Mouse (Mus musculus) thymus, adult 2 months (tissue): ENCODE measurements at regions not wholly inside any gene's neighbourhood (a gene's known extent, or its start where the extent isn't known, plus 50 kb on each side); places are given as distances from the start of the nearest gene placed in this dataset.

ENCODE experiments used
- DNase-seq: peaks from one replicate; pipeline ENCODE4 v3.0.0; 2021
- H3K27ac ChIP-seq: fragments of 200-500 bp; 2 replicates; pipeline ENCODE4 v1.5.1; 2012; ENCODE audit warnings: low read length, control low read depth; ENCODE audit not compliant: control insufficient read depth, insufficient read depth
- H3K27me3 ChIP-seq: fragments of 200-500 bp; 2 replicates; pipeline ENCODE4 v1.6.1; 2012; ENCODE audit warnings: mild to moderate bottlenecking, low read length, moderate library complexity, mixed read lengths; ENCODE audit not compliant: control insufficient read depth, insufficient read depth
- H3K36me3 ChIP-seq: fragments of 200-500 bp; 2 replicates; pipeline ENCODE4 v1.6.1; 2012; ENCODE audit warnings: mild to moderate bottlenecking, low read length, moderate library complexity; ENCODE audit not compliant: control insufficient read depth, insufficient read depth
- H3K4me1 ChIP-seq: fragments of 200-500 bp; replicated peaks from 2 replicates; pipeline ENCODE4 v1.6.1; 2012; ENCODE audit warnings: low read length; ENCODE audit not compliant: control insufficient read depth, insufficient read depth
- H3K4me3 ChIP-seq: fragments of 200-500 bp; 2 replicates; pipeline ENCODE4 v1.5.1; 2012; ENCODE audit warnings: mild to moderate bottlenecking, low read length, control low read depth, moderate library complexity; ENCODE audit not compliant: control insufficient read depth, insufficient read depth
- CTCF ChIP-seq: fragments of 200-500 bp; IDR thresholded peaks from 2 replicates; pipeline ENCODE4 v1.5.1; 2012; ENCODE audit warnings: mild to moderate bottlenecking, control low read depth, low read length, moderate library complexity, borderline replicate concordance; ENCODE audit not compliant: control insufficient read depth, poor library complexity, insufficient read depth; ENCODE audit errors: extremely low read depth
- POLR2A ChIP-seq: fragments of 200-500 bp; IDR thresholded peaks from 2 replicates; pipeline ENCODE4 v1.6.1; 2012; ENCODE audit warnings: mild to moderate bottlenecking, low read length, control low read depth, moderate library complexity; ENCODE audit not compliant: control insufficient read depth, poor library complexity, insufficient read depth; ENCODE audit errors: extremely low read depth
- WGBS: fragments of 180-500 bp; shearing (Covaris S2); methylation state at CpG from one replicate; pipeline ENCODE4 v1.1.7; 2018; 5-methylcytosine and 5-hydroxymethylcytosine counted together

DNA sequence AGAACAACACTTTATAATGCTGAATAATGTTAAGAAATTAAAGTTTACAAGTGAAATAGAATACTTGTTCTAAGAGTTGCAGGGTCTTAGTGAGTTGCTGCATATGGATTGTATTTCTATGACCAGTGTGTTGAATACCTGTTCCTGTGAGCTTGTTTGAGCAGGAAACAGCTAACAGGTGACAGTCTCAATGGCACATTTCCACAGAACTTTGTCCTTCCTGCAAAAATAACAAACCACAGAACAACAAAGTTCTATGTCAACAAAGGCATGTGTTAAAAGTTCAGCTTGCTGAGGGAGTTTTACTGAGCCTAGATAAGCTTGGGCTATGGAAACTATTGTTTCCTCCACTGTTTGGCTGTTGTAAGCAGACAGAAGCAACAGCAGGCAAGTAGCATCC, 500.0 kb upstream of the Arpp21 start:
- Histone ChIP-seq H3K36me3 (no peaks in the 10 kb centered on the region), H3K4me3 (no peak overlapping the region), H3K27ac (no peak overlapping the region), H3K4me1 (no peaks in the 10 kb centered on the region), H3K27me3 (no peaks in the 10 kb centered on the region; the same call in 1 of the 2 replicates)
- no peak for DNase-seq
- no peak for TF ChIP-seq CTCF
- TF ChIP-seq POLR2A, result no peak

DNA sequence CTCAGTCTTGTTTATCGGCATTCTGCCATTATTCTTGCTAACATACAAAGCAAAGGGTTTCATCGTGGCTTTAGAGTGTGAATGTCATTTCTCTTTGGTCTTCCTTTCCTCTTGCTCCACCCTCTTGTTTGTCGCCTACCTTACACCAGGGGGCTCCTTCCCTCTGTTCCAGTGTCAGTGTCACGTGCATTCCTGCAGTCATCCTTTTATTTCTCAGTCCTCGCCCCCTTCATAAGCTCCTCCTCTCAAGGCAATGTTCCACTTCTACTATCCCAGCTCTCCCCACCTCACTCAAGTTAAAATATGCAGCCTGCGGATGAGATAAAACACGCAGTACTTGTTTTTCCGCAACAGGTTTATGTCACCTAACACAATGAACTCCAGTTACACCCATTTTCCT, 489.8 kb upstream of the Arpp21 start:
- Histone ChIP-seq H3K4me3 (no peak overlapping the region), H3K27ac (no peak overlapping the region), H3K27me3 (no peaks in the 10 kb centered on the region), H3K4me1 (no peaks in the 10 kb centered on the region), H3K36me3 (no peaks in the 10 kb centered on the region)
- no peak for DNase-seq
- no peak for TF ChIP-seq POLR2A
- TF ChIP-seq CTCF, result no peak
- 47% methylated on average over 8 of the region's 8 CpGs for WGBS

DNA sequence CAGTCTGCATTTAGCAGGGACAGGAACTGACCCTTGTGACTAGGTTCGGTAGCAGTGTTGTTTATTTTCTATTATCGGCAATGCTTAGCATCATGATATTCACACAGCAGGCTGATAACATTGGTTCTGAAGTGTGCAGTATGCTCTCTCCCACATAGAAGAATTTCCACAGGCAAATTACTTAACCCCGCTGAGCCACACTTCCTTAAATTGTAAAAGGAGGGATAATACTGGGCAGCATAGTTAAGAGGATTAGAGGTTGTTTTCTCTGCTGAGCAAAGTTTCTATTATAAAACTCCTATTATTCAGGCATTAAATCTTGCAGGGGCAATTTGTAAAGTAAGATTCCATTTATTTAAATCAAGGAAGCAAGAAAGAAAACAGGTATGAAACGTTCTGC, 489.4 kb upstream of the Arpp21 start:
- 45% methylated on average over 4 of the region's 4 CpGs for WGBS
- DNase-seq, result no peak

DNA sequence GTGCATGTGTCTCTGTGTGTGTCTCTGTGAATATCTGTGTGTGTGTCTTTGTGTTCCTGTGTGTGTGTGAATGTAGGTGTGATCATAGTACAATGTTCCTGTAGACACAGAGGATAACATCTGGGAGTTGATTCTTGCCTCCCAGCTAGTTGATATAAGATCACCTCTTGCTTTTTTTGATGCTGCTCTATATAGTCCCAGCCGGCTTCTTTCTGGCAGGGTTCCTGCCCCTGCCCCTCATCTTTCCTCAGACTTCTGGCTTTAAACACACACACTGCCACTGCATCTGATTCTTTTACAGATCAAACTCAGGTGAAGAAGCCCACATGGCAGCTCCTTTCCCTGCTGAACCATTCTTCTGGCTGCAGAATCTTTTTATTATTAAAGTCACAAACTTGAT, 487.6 kb upstream of the Arpp21 start:
- Histone ChIP-seq H3K36me3 (no peaks in the 10 kb centered on the region), H3K27me3 (no peaks in the 10 kb centered on the region), H3K4me1 (no peaks in the 10 kb centered on the region), H3K4me3 (no peak overlapping the region), H3K27ac (no peak overlapping the region)
- DNase-seq, result no peak
- WGBS, result 87% methylated on average over 1 of the region's 1 CpGs
- TF ChIP-seq CTCF (no peak), POLR2A (no peak)

More for the DNA sequence above, 489.4 kb upstream of the Arpp21 start:
- Histone ChIP-seq H3K27me3 (no peaks in the 10 kb centered on the region), H3K4me1 (no peaks in the 10 kb centered on the region), H3K4me3 (no peak overlapping the region), H3K36me3 (no peaks in the 10 kb centered on the region), H3K27ac (no peak overlapping the region)
- TF ChIP-seq POLR2A, result no peak
- TF ChIP-seq CTCF, result no peak

DNA sequence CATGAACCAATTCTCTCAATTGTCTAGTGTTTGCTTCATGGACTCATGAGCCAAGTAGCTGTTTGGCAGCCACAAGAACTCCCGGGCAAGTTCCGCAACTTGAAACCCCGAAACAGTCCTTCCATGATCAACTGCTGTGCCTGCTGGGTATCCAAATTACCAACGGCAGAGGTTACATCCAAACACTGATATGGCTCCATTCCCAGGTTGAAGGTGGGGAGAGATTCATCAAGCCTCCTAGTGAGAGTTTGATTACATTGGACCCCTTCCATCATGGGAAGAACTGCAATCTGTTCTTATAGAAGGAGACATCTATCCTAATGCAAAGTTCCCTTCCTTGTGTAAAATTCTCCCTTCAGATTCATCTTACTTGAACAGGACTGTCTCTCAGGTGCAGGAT, 486.8 kb upstream of the Arpp21 start:
- no peak overlapping the region for H3K4me3 ChIP-seq
- no peaks in the 10 kb centered on the region for H3K4me1 ChIP-seq
- no peak overlapping the region for H3K27ac ChIP-seq
- H3K36me3 ChIP-seq, result no peaks in the 10 kb centered on the region
- no peak for DNase-seq
- WGBS, result 91% methylated on average over 4 of the region's 4 CpGs
- TF ChIP-seq POLR2A (no peak), CTCF (no peak)
- no peaks in the 10 kb centered on the region for H3K27me3 ChIP-seq

DNA sequence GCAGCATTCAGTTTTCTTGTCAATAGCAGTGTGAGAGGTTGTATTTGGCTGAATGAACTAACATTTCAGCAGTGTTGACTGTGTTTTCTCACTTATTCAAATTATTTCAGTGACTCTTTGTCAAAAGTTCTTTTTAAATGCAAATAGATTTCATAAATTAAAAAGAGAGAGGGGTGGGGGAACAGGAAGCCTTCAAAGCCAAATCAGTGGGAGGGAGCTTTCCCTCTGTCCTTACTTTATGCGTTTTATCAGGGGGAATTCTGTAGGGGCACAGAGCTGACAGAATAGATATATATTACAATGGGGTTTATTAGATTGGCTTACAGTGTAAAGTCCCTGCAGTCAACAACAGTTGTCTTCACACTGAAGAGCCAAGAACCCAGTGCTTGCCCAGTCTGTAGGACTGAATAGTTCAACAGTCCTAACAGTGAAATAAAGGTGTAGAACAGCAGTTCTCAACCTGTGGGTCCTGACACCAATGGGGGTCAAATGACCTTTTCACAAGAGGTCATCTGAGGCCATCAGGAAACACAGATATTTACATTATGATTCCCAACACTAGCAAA, 479.5 kb upstream of the Arpp21 start:
- Histone ChIP-seq H3K4me3 (no peak overlapping the region), H3K36me3 (no peaks in the 10 kb centered on the region), H3K27ac (no peak overlapping the region), H3K4me1 (no peaks in the 10 kb centered on the region), H3K27me3 (no peaks in the 10 kb centered on the region)
- no peak for TF ChIP-seq CTCF
- no peak for TF ChIP-seq POLR2A
- 76% methylated on average over 1 of the region's 1 CpGs for WGBS
- DNase-seq, result no peak

DNA sequence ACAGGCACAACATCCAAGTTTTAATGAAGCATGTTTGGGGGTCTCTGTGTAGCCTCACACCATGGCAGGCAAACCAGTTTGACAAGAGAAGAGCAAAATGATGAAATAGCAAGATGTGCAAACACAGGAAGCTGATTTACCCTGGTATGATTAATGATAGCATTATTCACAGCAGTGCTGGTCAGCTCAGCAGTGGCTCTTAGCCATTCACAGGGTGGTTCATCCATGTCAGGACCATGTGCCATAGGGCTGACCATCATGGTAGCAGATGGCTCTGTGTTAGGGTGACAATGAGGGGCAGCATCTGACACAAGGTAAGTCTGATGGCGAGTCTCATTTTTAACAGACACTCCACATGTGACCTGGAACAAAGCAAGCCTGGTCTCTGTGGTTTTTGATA, 443.1 kb upstream of the Arpp21 start:
- no peak overlapping the region for H3K4me3 ChIP-seq
- H3K4me1 ChIP-seq, result no peaks in the 10 kb centered on the region
- 80% methylated on average over 1 of the region's 1 CpGs for WGBS
- no peak for DNase-seq
- TF ChIP-seq POLR2A (no peak), CTCF (no peak)
- no peaks in the 10 kb centered on the region for H3K27me3 ChIP-seq
- no peak overlapping the region for H3K27ac ChIP-seq
- H3K36me3 ChIP-seq, result no peaks in the 10 kb centered on the region
